Mouse (Mus musculus): ENCODE results near the gene Rab38.

Gene Rab38

GRCm38 (mm10) chr7:88429786-88430691 lies at the start of gene Rab38:
Gene Rab38 (plus strand): TSS chr7:88430273.
- DNase-seq (ENCODE audit: low spot score), result peak; percentile 32

GRCm38 (mm10) chr7:88394568-88394967 lies 35.5 kb upstream of the Rab38 start:
- no peak for DNase-seq (ENCODE audit: low spot score)

DNA sequence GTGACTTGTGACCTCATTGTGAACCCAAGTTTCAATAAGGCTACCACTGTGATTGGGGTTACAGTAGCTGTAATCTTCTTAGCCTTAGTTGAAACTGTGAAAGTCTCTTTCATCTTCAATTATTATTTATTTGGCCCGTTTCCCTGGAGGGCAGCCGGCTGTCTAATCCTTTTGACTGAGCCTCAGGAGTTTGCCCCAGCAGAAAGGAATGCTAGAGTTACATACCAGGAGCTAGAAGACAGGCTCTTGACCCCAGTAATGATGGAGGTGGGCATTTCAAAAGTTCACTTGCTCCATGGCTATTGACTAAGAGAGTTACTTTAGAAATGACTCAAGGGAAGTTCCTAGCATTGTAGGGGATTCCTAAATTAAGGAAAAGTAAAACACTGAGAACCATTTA lies 34.3 kb upstream of the Rab38 start:
- DNase-seq (ENCODE audit: low spot score), result no peak

- DNase-seq (ENCODE audit: low spot score), result no peak
These were observed 24.8 kb upstream of the Rab38 start for GRCm38 (mm10) chr7:88405311-88405710.

DNA sequence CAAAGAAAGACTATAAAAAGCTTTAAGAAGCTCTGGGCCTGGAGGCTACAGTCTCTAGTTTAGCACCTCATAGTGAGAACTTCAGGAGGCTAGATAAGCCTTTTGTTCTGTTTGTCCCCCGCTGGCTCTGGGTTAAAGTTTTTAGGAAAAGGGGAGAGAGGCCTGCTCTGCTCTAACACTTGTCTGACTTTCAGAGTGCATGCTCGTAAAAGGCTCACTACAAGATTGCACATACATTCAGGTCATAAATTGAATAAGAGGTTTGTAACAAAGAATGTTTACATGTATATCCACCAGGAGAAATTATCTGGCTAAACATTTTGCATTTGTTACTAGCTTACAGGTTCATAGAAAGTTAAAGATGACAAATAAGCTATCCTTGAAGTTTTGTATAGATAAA lies 23.6 kb upstream of the Rab38 start:
- no peak for DNase-seq (ENCODE audit: low spot score)

DNA sequence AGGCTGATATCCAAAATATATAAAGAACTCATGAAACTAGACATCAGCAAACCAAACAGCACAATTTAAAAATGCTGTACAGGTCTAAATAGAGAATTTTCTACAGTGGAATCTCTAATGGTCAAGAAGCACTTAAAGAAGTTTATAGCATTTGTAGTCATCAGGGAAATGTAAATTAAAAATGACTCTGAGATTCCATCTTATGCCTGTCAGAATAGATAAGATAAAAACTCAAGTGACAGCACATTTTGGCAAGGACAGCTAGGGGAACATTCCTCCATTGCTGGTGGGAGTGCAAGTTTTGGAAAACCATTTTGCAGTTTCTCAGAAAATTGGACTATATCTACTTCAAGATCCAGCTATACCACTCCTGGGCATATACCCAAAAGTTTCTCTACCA lies 8.3 kb upstream of the Rab38 start:
- no peak for DNase-seq (ENCODE audit: low spot score)

GRCm38 (mm10) chr7:88423889-88424288 lies 6.2 kb upstream of the Rab38 start:
- DNase-seq (ENCODE audit: low spot score), result no peak

DNA sequence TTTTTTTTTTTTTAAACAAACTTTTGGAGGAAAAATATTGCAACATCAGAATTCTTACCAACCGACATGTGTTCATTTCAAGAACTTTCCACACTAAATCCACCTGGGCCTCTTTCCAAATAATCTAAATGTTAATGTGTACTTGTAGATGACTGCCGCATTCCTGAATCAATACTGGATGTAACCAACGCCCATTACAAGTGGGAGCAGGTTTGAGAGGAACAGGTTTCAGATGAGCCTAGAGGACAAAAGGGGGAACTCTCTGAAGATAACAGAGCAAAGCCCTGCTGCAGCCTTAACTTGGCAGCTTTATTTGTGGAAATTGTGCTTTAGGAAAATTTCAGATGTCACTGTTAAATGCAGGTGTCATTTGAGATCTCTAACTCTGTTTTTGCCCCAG lies 4.3 kb upstream of the Rab38 start:
- DNase-seq (ENCODE audit: low spot score), result no peak

DNA sequence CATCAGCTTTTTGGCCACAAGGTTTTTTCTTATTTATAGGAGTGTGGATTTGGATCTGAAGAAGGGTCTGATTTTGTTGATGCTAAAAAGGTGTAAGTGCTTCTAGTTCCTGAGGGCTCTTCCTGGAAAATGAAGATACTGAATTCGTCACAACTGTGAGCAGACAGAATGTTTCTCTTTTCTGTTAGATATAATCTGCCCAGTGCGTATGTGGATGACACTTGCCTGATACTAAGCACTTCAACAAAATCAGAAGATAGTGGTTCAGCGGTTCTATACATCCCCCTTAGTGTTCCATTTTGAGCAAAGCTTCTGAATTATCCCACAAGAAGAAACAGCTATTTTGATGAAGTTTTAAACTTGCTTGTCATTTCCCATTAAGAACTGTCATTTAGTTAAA lies 2.6 kb upstream of the Rab38 start:
- no peak for DNase-seq (ENCODE audit: low spot score)

DNA sequence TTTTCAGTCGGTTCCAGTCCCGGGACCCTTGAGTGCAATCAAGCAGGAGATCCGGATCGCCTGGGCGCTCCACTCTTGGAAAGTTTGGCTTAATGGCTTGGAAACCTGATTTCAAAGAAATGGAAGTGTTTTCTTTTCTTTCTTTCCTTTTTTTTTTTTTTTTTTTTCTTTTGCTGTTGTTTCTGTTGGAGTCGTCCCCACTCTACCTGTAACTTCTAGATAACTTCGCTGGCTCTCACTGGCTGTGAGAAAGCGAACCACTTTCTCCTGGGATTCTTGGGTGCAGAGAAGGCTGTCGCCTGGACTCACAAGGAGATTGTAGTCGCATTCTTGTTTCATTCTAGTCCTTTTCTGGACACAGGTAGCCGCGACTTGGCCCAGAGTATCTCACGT lies 615 bp downstream of the Rab38 start:
- DNase-seq (ENCODE audit: low spot score), result no peak

DNA sequence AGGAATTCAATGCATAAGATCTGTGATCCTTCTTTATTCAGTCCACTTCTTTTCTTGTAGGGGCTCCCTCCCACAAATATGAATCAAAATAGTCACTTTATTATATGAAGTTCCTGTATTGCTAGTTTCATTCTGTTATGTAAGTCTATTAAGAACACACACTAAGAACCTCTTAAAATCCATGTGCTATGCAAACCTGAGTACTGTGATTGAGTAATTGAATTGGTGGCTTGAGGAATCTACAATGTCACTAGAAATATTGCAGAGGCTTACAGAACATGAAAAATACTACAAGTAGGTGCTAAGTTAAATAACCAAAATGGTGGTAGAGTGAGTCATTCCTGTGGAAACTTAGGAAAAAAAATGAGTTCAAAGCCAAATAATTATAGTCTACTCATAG lies 10.2 kb downstream of the Rab38 start:
- DNase-seq (ENCODE audit: low spot score), result no peak

DNA sequence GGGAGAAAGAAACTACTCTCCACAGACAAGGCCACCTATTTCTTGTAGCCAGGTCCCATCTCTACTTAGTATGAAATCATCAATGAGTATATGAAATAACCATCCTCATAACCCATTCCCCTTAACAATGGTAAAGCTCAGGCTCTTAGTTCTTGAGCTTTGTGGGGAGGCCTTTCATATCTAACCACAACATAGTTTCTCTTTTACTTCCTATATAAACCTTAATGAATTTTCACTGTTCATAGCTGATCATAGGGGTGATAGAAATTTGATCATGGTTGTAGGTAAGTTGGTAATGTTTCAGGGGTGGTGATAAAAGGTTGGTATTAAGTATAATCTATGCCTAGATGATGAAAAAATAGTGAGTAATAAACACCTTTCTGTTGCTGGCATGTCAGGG lies 12.6 kb downstream of the Rab38 start:
- DNase-seq (ENCODE audit: low spot score), result no peak

GRCm38 (mm10) chr7:88443435-88443834 lies 13.4 kb downstream of the Rab38 start:
- DNase-seq (ENCODE audit: low spot score), result no peak

DNA sequence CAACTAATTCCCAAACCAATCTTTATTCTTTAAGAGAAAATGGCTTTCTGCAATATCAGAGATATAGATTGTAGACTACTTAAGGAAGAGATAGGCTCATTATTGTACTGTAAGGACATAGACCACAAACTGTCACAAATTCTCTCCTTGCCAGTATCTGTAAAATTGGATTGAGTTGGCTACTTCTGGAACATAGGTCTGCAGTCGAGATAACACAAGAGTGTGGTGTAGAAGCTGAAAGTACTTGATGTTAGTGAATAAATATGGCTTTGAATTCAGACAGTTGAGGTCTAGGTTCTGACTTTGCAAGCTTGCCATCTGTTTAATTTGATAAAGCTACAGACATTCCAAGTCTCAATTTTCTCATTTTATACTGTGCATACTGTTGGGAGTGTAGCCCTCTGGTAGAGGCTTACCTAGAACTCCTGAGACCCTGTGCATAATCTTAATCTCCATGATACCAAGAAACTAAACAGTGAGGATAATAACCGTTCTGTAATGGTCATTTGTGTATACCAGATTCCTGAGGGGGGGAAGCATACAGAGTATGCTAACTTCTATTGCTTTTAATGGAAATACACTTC lies 15.3 kb downstream of the Rab38 start:
- no peak for DNase-seq (ENCODE audit: low spot score)

DNA sequence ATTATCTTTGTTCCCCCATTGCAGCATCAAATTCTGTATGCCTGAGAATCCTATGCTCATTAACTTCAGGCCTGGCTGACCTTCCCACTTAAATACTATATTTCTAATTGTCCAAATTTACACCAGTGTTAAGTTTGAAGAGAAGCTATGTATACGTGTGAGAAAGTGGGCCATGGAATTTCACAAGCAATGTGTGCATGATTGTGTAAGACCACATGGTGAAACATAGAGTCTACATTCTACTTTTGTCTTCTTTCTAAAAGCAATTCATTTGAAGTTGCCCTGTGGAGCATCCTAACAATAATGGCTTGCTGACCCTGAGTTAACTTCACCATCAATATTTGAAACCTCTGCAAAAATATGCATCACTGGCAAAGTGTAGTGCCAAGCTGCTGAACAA lies 23.2 kb downstream of the Rab38 start:
- DNase-seq (ENCODE audit: low spot score), result no peak

GRCm38 (mm10) chr7:88457827-88458226 lies 27.8 kb downstream of the Rab38 start:
- no peak for DNase-seq (ENCODE audit: low spot score)

DNA sequence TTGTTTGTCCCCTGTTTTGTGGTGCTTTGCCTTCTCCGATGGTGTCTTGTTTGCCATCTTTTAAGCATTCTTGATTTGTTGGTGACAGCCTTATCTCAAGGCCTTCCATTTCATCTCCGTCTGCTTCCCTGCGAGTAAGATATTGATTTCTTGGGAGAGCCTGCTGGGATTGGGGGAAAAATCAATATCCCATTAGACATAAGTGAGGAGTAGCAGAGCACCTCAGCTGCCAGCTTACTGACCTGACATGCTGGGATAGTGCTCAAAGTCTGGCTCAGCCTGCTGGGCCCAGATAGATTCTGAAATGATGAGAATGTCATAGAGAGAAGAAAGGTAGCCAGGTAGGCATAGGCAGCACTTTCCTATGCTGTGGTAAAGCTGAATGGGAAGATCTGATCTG lies 37.7 kb downstream of the Rab38 start:
- DNase-seq (ENCODE audit: low spot score), result no peak

DNA sequence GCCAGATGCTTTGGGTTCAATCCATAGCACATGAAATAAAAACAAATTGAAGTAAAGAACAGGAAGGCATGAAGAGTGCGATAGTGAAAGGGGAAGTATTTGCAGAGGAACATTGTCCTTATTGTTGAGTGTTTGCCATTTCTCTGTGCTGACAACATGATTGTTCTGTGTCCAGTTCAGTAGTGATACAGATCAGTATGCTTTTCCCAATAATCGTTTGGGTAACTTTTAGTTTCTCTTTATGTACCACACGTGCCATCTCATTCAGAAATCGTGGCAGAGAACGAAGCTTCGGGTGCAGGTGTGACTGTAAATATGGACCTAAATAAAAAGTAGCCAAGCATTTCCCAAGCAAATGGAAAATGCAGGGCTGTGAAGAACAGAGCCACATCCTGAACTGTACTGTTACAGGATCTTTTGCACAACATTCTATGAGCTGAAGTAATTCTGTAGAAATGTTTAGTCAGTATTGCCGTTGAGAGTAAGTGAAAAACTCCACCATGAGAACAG lies 52.1 kb downstream of the Rab38 start:
- no peak for DNase-seq (ENCODE audit: low spot score)

DNA sequence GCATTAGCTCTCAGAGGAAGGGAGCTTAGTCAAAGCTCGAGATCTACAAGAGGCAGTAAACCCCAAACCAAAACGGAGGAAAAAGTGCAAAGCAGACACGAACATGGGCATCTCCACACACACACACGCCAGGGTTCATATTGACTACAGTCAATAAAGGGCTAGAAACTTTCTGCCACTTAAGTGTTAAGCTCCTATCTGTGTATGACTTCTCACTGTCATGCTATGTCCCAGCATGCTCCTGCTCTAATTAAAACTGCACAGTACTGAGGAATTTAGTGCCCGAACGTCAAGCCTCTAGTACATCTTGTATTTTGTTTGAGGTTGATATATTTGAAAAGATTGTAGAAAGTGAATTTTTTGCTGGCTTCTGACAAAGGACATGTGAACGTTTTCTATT lies 52.6 kb downstream of the Rab38 start:
- DNase-seq (ENCODE audit: low spot score), result no peak

DNA sequence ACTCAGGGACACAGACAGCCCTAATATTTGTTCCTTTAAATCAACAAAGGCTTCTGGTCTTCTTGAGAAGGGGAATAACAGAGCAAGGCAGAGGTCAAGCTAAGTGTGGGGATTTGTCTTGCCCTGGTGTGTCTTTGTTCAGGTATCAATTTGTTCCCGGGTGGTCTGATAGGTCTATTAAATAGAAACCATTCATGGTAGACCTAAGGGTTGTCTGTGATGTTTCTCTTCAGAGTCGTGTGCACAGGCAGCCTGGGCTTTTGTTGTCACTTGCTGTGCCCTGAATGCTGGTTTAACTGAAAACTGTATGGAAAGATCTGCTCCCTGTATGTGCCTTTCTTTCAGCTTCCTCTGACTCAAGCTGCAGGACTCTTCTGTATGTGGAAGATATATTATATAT lies 60.9 kb downstream of the Rab38 start:
- no peak for DNase-seq (ENCODE audit: low spot score)

- DNase-seq (ENCODE audit: low spot score), result no peak
These were observed 72.2 kb downstream of the Rab38 start for GRCm38 (mm10) chr7:88502217-88502817.

- DNase-seq (ENCODE audit: low spot score), result no peak
These were observed 79.7 kb downstream of the Rab38 start for GRCm38 (mm10) chr7:88509748-88510147.

DNA sequence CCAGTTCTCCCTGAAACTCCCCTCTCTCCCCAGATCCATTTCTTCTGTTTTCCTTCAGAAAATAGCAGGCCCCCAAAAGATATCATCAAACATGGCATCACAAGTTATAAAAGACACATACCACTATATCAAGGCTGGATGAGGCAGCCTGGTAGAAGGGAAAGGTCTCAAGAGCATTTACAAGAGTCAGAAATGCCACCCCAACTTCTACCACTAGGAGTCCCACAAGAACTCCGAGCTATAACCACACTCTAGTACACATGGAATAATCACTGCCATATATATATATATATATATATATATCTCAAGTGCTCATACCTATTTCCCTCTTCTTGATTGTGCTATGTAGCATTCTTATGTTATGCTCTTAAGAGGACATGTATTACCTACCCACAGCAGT lies 92.4 kb downstream of the Rab38 start:
- DNase-seq (ENCODE audit: low spot score), result no peak
